Mouse (Mus musculus): Measurements from ENCODE around the gene Fam104a.
"Not testable (repeated sequence)": the region's sequence is repeated elsewhere in the genome, so short reads cannot be mapped to it uniquely, and the experiment has no call there.

Fam104a gene

GRCm38 (mm10) chr11:113661835-113662351 is 22.1 kb downstream of the Fam104a start:
- peak; percentile 41 for DNase-seq

GRCm38 (mm10) chr11:113660940-113661339 is 23.0 kb downstream of the Fam104a start:
- peak; percentile 58 for DNase-seq

DNA sequence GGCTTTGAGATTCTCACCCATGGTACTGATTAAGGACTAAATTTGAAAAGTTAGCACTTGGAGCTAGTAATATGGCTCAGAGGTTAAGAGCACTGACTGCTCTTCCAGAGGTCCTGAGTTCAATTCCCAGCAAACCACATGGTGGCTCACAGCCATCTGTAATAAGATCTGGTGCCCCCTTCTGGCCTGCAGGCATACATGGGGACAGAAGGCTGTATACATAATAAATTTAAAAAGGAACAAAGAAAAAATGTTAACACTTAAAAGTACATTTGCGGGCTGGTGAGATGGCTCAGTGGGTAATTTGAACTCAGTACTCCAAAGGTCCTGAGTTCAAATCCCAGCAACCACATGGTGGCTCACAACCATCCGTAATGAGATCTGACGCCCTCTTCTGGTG is 23.7 kb downstream of the Fam104a start:
- not testable (repeated sequence) for DNase-seq

- no peak for DNase-seq
Measured at GRCm38 (mm10) chr11:113658763-113659162, 25.2 kb downstream of the Fam104a start.

DNA sequence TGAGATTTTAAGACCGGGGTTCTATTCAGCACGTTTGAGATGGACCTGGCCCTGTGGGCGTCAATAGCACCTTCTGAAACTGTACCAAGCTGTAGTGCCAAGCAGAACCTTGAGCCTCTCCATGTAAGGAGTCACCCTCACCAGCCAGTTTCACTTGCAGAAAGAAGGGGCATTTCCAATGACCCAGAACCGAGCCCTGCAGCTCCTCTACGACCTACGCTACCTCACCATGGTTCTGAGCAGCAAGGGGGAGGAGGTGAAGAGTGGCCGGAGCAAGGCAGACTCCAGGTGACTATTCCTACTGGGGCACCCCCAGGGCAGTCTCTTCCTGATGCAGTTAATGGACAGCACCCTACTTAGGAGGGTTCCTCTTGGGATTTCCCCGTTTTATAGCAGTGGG is 25.6 kb downstream of the Fam104a start:
- DNase-seq, result no peak

DNA sequence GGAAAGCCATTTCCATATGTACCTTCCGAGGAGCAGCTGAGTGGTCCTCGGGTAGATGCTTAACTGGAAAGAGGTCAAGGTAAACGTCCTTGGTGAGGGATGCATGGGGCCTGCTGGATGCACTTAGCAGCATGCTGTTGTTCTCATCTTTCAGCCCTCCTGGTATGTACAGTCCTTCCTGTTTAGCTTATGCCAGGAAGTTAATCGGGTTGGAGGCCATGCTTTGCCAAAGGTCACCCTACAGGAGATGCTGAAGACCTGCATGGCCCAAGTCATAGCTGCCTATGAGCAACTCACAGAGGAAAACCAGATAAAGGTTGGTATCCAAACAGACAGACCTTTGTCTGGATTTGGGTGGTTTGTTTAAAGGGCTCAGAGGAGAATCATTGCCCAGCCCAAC is 26.7 kb downstream of the Fam104a start:
- peak; percentile 63 for DNase-seq

DNA sequence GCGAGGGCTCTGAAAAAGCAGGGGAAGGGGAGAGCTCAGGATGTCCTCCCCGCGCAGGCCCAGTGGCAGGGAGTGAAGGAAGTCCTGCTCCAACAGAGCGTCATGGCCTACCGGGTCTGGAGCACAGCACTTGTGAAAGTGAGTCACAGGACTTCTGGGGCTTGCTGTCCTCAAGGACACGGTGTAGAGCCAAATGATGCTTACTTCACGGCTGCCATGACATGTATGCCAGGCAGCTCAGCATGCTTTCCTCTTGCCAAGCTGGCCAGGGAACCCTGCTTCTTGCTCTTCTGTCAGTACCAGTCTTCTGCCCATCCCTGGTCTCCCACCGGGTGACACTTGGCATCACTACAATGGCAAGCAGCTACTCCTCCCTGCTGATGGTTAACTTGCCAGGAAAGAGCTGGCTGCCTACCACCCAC is 27.4 kb downstream of the Fam104a start:
- peak; percentile 98 for DNase-seq

DNA sequence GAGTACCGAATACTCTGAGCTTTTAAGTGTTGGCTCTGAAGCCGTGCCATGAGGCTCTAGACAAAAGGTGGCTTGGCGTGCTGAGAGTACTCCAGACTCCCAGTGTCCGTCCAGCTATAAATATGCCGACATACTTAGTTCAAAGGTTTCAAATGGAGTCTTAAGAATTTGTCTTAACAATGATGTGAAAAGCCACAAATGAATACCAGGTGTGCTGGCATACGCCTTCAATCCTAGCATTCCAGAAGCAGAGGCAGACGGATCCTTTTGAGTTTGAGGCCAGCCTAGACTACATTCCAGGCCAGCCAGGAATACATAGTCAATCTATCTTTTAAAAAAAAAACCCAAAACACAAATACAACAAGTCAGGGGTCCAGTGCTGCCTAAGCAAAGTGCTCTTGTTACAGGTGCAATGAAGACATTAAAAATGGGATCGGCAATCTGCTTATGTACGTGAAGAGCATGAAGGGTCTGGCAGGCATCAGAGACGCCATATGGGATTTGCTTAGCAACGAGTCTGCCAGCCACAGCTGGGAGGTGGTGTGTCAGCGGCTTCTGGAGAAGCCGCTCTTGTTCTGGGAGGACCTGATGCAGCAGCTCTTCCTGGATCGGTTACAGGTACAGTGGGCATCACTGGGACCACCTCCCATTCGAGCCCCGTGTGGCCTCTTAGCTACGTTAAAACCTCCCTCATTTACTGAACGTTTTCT is 29.2 kb downstream of the Fam104a start:
- DNase-seq, result peak; percentile 51

- peak; percentile 52 for DNase-seq
Measured at GRCm38 (mm10) chr11:113654105-113654504, 29.9 kb downstream of the Fam104a start.

DNA sequence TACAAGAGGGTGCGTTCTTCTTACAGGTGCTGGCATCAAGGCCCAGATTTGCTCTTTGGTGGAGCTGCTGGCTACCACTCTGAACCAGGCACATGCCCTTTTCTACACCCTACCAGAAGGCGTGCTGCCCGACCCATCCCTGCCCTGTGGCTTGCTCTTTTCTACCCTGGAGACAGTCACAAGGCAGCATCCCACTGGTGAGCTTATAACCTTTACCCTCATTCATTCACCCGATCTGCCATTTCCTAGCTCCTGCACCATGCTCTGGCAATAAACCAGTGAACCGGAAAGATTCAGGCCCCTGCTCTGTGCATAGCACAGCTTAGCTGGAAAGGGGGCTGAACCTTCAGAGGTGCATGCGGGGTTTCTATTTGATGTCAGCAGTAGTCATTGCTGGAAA is 31.4 kb downstream of the Fam104a start:
- no peak for DNase-seq

DNA sequence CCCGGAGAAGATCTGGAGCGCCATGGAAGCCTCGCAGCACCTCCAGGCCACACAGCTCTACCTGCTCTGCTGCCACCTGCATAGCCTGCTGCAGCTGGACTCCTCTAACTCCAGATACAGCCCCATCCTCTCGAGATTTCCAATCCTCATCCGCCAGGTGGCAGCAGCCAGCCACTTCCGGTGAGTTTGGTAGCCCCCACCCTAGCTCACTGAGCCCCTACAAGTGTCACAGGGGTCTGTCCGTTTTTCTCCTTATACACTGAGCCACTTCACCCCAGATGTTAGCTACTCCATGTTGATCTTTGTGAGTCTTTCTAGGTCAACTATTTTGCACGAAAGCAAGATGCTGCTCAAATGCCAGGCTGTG is 32.1 kb downstream of the Fam104a start:
- DNase-seq, result peak; percentile 69

- DNase-seq, result peak; percentile 68
Measured at GRCm38 (mm10) chr11:113651206-113651906, 32.6 kb downstream of the Fam104a start.

DNA sequence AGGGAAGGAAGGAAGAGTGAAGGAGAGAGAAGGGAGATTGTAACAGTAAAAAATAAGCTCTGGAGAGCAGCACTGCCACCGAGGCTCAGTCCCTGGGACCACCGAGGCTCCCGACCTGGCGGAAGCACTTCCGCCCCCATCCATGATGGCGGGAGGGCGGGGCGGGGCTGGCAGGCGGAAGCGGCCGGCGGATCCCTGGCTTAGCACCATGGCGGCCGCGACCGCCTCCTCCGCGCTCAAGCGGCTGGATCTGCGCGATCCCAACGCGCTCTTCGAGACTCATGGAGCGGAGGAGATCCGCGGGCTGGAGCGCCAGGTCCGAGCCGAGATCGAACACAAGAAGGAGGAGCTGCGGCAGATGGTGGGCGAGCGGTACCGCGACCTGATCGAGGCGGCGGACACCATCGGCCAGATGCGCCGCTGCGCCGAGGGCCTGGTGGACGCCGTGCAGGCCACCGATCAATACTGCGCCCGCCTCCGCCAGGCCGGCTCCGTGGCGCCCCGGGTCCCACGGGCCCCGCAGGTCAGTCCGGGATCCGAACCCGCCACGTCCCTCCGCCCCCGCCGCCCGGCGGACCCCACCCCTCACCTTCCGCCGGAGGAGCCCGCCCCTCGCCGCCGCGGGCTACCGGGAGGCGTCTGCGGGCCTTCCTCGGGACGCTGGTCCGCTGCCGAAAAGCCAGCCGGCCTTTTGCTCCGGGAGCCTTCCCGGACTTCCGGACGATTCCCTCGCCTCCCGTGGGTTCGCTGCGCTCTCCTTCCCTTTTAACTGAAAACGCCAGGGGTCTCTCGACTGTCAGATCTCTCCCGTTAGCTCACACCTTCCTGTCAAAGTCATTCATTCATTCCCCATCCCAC is 34.4 kb downstream of the Fam104a start, which contains the start of gene Slc39a11:
Slc39a11 (minus strand) TSS at position 727 of the 858 bp plus-strand sequence.
- DNase-seq, result peak; percentile 71

GRCm38 (mm10) chr11:113648690-113649352 is 35.1 kb downstream of the Fam104a start, which contains the start of gene Cog1:
Cog1 (plus strand) TSS chr11:113649169.
- DNase-seq, result peak; percentile 46

DNA sequence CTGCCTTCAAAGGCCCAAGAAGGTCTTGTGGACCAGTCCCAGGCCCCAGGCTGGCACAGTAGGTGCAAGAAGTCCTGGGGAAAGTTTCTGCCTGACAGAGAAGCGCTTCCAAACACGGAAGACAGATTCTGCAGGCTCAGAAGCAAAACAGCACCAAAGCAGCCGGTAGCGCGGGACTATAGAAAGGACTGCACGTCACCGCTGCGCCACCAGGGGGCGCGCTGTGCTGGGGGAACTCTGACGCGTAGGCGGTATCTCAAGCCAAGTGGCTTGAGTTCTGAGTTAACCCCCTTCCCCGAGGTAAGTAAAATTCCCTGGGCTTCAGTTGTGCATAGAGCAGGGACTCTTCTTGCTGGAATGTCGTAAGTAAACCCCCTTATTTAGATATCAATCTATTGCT is 35.8 kb downstream of the Fam104a start:
- DNase-seq, result peak; percentile 81

- DNase-seq, result no peak
Measured at GRCm38 (mm10) chr11:113645181-113645580, 38.8 kb downstream of the Fam104a start.

DNA sequence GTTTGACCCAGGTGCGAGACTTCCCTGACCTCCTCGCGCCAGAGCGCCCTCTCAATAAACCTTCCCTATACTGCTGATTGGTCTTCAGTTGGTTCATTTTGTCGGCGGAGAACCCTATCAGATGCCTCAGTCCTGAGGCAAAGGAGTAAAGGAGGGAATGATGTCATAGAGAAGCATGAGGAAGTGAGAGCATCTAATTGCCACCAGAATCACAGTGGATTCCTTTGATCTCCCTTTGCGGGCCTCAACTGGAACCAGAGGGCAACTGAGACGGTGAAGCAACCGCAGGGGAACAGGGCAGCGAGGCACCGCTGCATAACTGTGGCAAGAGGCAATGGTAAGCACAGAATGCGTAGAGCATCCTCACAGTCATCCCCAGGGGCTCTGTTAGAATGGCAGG is 45.3 kb downstream of the Fam104a start:
- no peak for DNase-seq

DNA sequence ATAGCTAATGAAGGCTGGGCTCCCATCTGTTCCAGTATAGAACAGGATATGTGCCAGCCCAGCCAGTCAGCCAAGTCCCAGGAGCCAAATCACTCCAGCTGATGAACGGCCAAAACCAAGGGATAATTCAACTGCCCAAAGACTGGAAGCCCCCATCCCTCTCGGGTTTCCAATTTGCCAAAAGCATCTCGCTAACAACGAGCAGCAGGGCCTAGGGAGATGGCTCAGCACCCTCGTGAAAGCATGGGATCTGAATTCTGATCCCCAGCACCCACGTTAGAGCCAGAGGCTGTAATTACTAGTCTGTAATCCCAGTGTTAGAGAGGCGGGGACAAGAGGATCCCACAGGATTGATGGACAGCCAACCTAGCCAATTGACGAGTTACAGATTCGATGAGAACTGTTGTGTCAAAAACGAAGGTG is 49.2 kb downstream of the Fam104a start:
- no peak for DNase-seq

DNA sequence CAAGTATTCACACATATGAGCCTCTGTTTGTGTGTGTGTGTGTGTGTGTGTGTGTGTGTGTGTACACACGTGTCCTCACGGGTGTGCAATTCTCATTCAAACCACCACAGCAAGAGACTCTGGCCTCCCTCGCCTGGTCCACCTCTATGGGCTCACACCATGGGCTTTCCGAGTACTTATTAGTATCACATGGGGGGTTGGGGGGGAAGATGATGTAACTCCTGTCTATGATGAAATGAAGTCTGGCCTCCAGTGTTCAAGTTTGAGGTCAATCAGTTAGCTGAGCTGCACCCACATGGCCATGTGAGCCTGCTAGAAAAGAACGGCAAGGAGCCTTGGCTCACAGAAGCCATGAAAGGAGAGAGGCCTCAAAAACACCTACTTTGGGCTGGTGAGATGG is 50.6 kb downstream of the Fam104a start:
- no peak for DNase-seq

- DNase-seq, result no peak
Measured at GRCm38 (mm10) chr11:113632303-113632702, 51.7 kb downstream of the Fam104a start.

- DNase-seq, result no peak
Measured at GRCm38 (mm10) chr11:113631862-113632261, 52.1 kb downstream of the Fam104a start.

- DNase-seq, result no peak
Measured at GRCm38 (mm10) chr11:113631302-113631701, 52.7 kb downstream of the Fam104a start.

DNA sequence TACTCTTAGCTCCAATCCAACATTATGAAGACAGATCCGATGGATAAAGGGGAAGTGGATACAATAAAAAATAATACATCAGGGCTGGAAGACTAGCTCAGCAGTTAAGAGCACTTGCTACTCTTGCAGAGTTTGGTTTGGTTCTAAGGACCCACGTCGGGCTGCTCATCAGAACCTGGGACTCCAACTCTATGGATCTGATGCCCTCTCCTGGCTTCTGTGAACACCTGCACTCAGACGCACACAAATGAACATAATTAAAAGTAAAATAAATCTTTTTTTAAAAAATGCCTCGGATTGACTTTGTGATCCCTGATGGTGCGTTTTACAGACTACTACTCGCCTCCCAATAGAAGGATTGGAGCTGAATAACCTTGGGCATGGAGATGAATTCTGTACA is 53.3 kb downstream of the Fam104a start:
- no peak for DNase-seq

Data from cerebellum, adult 11-12 months (tissue).